Mouse (Mus musculus) CD4-positive helper T cell, adult 2 months (primary cell): Measurements from ENCODE around the gene Camk1.
"Not testable (repeated sequence)": the region's sequence is repeated elsewhere in the genome, so short reads cannot be mapped to it uniquely, and the experiment has no call there.

Experiments used
- DNase-seq: peaks from one replicate; pipeline ENCODE4 v3.0.0-alpha.2; 2012; ENCODE audit warnings: low read depth, missing footprints, low spot score

The Camk1 gene

DNA sequence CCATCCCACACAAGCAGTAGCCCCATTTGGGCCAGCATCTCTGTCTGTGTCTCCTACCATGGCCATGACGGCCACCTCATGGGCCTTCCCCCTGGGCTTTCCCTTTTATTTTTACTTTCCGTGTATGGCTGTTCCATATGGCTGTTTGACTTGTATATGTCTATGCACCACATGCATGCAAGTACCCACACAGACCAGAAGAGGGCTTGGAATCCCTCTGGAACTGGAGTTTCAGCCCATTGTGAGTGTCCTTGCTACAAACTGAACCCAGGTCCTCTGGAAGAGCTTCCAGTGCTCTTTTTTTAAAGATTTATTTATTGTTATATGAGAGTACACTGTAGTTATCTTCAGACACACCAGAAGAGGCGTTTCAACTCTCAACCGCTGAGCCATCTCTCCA, 17.7 kb upstream of the Camk1 start:
- DNase-seq, result no peak

GRCm38 (mm10) chr6:113353696-113354095, 9.9 kb upstream of the Camk1 start:
- no peak for DNase-seq

- DNase-seq, result no peak
Measured at GRCm38 (mm10) chr6:113352820-113353219, 9.0 kb upstream of the Camk1 start.

GRCm38 (mm10) chr6:113351653-113352052, 7.9 kb upstream of the Camk1 start:
- no peak for DNase-seq

DNA sequence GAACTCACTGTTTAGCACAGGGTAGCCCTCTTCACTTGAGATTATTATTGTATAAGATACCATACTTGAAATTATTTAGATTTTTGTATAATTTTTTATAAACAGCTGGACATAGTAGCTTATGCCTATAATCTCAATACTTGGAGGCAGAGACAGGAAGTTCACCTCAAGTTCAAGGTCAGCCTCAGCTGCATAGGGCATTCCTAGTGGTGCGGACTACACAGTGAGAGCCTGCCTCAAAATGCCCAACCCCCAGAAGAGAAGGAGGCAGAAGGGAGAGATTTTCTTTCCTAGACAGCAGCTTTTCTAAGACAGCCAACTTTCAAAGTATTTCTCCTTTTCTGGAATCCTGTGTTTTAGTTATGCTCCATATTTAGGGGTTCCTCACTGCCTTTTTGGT, 7.4 kb upstream of the Camk1 start:
- no peak for DNase-seq

- DNase-seq, result no peak
Measured at GRCm38 (mm10) chr6:113350538-113350937, 6.8 kb upstream of the Camk1 start.

GRCm38 (mm10) chr6:113346897-113347296, 3.1 kb upstream of the Camk1 start:
- no peak for DNase-seq

DNA sequence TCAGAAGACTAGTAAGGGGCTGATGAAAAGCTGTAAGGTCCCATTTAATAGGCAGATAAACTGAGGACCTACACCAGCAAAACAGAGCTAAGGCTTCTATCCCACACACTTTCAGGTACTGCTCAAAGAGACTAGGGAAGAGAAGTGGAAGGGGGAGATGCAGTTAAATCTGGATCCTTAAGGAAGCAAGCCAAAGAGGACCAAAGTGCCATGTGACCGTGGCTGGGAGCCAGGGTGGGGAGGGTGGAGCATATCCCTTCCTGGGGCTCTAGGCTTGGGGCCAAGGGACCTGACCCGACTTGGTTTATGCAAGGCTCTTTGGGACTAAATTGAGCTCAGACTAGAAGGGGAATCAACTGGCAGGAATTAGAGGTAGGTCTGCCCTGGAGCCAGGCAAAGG, 537 bp upstream of the Camk1 start:
- no peak for DNase-seq

DNA sequence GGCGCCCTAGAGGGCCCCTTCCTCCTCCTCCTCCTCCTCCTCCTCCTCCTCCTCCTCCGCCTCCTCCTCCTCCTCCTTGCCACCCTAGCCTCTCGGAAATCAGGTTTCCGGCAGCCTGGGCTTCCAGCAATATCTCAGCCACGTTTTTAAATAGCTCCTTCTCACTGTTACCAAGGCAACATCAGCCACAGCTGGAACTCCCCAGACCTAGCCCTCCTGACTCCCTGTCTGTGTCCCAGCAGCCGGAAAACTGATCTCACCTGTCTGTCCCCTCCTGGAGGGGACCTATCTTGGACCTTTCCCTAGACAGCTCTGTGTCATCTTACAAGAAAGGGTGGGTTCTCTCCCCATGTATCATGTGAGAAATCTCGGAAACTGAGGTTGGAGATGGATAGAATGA, 1.5 kb downstream of the Camk1 start:
- no peak for DNase-seq

- no peak for DNase-seq
Measured at GRCm38 (mm10) chr6:113341574-113341973, 2.2 kb downstream of the Camk1 start.

- no peak for DNase-seq
Measured at GRCm38 (mm10) chr6:113336852-113337620, 6.7 kb downstream of the Camk1 start.

- no peak for DNase-seq
Measured at GRCm38 (mm10) chr6:113334216-113334615, 9.6 kb downstream of the Camk1 start.

- no peak for DNase-seq
Measured at GRCm38 (mm10) chr6:113333137-113333950, 10.4 kb downstream of the Camk1 start.

DNA sequence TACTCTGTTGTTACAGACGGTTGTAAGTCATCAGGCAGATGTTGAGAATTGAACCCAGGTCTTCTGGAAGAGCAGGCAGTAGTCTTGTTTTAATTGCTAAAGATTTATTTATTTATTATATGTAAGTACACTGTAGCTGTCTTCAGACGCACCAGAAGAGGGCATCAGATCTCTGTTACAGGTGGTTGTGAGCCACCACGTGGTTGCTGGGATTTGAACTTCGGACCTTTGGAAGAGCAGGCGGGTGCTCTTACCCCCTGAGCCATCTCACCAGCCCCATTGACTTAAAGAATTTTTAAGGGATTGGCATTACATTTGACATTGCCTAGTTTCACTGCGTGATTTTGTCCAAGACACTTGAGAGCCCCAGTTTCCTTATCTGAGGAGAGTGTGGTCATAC, 11.1 kb downstream of the Camk1 start:
- not testable (repeated sequence) for DNase-seq

- DNase-seq, result no peak
Measured at GRCm38 (mm10) chr6:113331721-113332120, 12.1 kb downstream of the Camk1 start.

DNA sequence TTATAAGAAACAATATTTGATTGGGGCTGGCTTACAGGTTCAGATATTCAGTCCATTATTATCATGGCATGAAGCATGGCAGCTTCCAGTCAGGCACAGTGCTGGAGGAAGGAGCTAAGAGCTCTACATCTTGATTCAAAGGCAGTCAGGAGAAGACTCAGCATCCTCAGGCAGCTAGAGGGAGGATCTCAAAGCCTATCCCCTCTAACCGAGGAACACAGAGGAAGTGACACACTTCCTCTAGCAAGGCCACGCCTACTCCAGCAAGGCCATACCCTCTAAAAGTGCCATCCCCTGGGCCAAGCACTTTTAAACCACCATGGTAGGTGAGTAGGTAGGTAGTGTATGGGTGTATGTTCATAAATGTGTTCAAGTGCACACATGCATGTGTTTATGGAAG, 13.2 kb downstream of the Camk1 start:
- peak; percentile 68 for DNase-seq

GRCm38 (mm10) chr6:113329396-113329795, 14.4 kb downstream of the Camk1 start:
- DNase-seq, result no peak

- peak; percentile 99 for DNase-seq
Measured at GRCm38 (mm10) chr6:113326533-113327315, 17.1 kb downstream of the Camk1 start, which contains the start of gene Ogg1. Gene Ogg1, plus strand, starts transcription at chr6:113326972.

GRCm38 (mm10) chr6:113315972-113316371, 27.8 kb downstream of the Camk1 start:
- DNase-seq, result no peak

DNA sequence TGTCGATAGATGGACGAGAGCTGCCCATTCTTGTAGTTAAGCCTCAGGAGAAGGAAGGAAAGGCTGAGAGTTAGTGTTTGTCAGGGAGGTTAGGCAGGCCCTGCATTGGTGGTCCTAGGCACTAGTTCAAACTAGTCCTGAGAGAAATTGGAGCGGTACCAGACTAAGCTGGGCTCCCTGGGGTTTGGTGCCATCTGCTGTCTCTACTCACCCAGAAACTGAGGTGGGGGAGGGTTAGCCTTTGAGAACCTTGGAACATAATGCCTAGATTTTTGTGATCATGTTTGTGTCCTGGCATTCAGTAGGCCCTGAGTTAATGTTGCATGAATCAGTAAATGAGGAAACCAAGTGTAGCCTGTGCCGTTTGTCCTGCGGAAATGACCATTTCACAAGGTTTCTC, 35.6 kb downstream of the Camk1 start:
- DNase-seq, result peak; percentile 49

DNA sequence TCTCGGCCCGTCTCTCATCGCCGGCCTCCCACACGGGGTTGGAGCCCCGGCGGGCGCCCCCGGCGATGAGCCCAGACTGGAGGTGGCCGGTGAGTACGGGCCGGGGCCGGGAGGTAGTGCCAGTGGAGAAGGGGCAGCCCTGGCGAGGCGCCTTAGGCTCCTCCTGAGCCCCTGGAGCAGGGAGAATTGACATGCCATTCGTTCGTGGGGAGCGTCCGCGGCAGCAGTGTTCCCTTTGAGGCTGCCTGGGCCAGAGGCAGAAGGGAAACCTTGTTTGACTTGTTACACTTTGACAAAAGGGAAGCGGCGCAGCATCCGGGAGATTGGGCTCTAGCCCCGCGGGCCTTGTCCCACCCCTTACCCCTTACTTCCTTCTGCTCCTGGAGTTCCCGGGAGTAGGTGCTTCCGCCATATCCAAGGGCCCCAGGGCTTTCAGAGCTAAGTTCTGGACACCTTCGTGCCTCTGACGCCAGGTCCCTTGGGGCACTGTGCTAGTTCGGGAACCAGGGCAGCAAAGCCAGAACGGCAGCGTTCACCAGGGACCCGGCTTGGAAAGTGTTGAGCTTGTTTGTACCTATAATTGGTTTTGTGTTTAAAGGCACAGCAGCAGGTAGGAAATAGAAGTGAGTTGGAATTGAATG, 36.2 kb downstream of the Camk1 start:
- DNase-seq, result peak; percentile 57

DNA sequence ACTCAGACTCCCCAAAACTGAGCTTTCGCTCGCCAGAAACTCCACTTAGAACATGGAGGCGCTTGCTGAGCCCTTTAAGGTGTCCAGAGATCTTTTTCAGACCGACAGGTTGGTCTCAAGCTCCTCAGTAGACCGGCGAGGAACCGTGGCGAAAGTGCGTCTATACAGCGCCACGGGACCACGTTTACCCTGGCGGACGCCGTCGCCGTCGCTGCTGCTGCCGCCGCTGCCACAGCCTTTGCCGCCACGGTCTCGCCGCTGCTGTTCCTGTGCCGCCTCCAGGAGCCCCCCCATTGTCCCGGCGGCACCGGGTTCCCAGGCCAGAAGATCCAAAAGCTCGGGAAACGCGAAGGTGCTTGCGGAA, 36.8 kb downstream of the Camk1 start, which contains the start of gene Brpf1:
Brpf1 (plus strand) TSS at position 152 of the 364 bp plus-strand sequence.
- no peak for DNase-seq
